Mouse (Mus musculus) cerebellum, adult (tissue): ENCODE data around the gene Hoxa9.
A peak's percentile ranks its signal among the peaks of the same experiment; 100 is the strongest.

Experiments used
- ATAC-seq: cut with Nextera tagmentation; 2 replicates; pipeline ENCODE4 v1.9.2; 2017; ENCODE audit warnings: mild to moderate bottlenecking, moderate library complexity, mixed read lengths; ENCODE audit not compliant: insufficient number of reproducible peaks, low FRiP score, low TSS enrichment

Hoxa9 gene

DNA sequence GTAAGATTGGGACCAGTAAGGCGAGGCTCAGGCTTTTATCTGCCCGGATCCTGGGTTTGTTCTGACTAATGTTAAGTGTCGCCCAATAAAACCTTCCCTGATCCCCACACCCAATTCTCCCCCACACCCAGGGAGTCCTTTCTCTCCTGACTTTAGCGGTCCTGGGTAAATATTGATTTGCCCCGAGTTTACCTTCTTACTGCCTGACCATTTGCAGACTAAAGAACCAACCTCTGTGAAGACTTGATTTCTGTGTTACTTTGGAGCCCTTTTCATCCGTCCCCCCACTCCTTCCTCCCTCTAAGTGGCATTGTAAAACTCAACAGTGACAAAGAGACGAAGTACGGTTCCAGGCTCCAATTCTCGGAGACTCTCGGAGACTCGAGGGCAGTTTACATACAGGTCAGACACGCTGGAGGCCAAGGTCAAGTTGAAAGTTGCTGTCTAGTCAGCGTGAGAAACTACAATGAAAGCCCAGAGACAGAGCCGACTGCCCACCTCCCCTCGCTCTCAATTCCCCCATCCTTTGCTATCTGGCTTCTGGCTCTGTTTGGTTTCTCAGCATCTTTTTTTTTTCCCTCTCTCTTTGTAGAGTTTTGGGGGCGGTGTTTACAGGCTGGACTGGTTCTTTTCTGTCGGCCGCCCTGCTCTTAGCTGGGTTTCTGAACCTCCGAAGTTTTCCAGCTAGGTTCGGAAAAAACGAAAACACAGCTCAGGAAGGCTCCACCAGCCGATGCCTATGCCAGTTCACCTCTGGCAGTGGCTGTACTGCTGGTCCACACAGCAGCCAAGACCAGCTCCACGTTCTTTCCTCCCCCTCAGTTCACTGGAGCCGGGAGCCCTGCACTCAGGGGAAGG is 31.8 kb upstream of the Hoxa9 start:
- no peak for ATAC-seq

DNA sequence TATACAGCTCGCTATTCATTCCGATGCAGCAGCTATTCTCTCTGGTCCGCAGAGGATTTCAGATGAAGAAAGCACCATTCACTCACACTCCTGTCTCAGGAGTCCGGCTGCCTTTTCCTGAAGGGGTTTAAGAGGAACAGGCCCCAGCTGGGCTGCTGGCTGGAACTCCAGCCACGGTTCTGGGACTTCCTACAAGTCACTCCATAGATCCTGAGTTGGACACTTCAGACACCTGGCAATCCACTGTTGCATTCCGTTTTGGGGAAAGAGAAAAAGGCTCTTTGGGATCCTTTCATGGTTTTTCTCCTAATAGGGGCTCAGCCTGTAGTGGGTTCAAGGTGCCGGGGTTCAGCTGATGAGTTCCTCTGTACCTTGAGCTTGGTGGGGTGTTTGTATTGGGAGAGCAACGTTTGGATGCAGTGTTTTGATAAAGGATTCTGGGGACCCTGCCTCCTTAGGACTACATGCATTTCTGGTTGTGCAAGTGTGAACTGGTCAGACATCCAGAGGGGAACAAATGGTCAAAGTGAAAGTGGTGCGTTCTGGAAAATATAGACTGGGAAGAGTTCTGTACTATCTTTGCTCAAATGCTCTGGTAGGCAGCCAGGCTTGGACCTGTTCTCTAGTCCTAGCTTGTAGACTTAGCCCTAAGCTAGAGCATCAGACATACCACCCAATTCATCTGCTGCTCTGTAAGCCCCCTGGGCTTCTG is 31.0 kb upstream of the Hoxa9 start:
- no peak for ATAC-seq

DNA sequence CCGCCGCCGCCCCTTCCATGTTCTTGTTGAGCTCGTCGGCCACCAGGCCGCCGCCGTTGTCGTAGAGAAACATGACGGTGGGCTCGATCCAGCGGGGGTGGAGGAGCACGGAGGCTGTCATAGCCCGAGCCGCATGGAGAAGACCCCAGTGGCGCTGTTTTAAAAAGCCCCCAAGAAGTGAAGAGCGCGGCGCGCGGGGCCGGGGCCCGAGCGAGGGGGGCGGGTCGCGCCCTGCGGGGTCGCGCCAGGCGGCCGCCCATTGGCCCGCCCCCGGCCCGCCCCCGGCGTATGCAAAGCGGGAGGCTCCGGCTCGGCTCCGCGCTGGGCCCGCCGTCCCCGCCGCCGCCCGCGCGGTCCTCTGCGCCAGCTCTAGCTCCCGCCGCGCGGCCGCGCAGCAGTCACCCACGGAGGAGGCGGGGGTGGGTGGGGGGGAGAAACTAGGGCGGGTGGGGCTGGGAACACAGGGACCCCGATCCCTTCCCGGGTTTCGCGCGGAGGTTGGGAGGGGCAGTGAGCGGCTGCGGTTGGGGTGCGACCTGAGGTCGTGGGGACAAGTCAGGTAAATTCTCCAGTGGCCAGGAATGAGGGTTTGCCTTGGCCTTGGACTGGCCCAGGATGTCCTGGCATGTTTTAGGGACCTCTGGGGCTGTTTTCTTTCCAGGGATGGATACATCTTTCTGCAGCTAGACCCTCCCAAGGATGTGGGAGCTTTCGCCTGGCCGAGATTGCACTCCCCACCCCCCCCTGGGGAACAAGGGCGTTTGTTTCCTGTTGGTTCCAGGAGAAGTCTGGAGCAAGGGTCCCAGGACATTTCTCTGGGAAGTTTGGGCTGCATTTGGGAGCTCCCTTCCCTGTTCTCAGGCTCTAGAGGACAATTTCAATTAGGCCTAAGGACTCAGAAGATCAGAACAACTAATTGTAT is 30.0 kb upstream of the Hoxa9 start, which contains the start of gene Hoxa13:
Gene Hoxa13, minus strand, starts transcription at position 227 of the 922 bp plus-strand sequence.
- no peak for ATAC-seq

DNA sequence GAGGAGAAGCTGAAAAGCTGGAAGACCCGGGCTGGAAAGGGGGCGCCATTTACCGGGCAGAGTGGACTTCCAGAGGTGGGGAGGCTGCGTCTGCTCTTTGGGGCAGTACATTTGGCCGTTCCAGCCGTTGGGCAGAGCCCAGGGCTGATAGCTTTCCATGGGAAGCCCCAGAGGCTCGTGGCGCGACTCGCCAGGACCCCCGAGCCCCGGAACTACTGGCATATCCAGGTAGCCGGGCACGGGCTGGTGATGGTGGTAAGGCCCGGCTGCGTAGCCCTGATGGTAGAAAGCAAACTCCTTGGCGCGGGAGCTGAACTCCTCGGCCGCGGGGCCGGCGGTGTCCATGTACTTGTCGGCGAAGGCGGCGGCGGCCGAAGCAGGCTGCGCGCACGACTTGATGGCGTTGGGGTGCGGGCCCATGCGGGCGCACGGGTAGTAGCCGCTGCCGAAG is 28.9 kb upstream of the Hoxa9 start:
- peak; percentile 15; the same call in 1 of the 2 replicates for ATAC-seq

DNA sequence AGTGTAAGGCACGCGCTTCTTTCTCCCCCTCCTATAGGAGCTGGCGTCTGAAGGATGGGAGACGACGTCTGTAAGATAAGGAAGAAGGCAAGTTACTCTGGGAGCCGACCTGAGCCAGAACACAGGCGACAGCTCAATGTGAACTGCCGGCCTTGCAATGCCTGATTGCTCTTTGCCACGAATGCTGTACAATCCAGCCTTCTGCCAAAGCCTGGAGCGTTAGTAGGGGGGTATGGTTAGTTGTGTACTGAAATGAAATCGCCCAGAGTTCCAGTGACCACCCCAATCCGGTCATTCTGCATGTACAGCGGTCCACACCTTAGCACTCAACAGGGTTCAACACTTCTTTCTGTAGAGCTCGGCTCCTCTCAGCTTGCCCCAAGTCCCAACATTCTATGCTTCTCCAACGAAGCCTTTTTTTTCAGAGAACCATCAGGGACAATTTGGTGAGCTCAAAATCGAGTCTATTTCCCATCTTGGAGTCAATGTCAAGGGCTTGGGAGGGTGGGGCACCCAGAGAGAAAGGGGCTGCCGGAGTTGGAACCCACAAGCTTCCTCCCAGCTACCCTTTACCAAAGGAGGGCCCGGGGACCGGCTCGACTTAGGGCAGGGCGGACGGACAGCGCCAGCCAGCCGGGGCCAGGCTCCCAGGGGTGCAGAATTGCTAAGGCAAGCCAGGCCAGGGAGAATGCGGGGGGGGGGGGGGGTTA is 28.3 kb upstream of the Hoxa9 start:
- no peak for ATAC-seq

DNA sequence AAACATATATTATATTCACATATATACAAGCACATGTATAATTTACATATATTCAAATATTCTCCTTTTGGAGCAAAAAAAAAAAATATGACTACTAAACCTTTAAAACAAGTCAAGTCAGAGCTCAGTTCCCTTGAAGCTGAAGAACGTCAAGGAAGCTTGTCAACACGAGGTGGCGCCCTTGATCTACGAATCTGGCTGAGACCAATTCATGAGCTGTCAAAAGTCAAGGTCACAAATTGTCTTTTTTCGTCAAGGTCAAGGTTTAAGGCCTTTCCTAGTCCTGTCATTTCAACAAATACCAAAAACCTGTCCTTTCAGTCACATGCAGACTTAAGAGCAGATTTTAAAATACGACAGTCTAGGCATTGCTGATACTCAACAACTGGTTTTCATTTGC is 26.1 kb upstream of the Hoxa9 start:
- no peak for ATAC-seq

DNA sequence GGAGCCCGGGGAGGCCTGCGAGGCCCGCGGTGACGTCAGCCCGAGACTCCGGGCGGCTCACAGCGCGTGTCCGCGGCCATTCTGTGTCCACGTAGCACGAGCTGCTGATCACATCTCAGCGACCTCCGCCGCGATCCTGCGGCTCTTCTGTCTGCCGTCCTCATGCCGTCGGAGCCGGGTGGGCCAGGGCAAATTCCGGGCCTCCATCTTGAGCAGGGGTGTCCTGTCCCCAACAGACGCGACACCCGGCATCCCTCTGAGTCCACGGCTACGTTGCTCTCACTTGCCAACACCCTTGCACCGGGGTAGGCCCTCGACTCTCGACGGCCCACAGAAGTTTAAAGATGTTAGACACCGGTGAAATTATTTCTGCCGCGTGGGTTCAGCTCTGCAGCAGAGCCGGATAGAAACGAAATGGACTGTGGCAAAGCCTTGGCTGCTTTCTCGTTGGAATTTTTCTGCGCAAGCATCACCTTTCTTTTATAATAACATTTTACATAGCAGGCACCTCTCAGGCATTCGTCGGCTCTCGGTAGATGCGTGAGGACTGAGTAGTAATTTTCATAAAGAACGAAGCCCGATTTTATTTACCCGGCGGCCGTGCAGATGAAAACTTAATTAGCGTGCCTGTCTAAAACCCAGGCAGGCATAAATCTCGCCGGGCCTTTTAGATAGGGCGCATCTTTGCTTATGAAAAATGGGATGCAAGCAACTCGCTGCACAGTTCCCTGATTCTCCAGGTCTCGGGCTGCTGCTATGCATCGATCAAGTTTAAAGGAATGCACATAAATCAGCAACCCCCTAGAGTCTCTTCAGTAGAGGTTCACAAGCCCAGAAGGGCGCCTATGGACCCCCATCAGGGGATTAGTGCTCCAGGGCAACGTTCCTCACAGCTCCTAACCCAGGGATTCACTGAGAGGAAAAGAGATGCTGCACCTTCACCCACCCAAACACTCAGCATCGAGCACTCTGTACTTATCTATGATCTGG is 22.9 kb upstream of the Hoxa9 start:
- ATAC-seq, result no peak

DNA sequence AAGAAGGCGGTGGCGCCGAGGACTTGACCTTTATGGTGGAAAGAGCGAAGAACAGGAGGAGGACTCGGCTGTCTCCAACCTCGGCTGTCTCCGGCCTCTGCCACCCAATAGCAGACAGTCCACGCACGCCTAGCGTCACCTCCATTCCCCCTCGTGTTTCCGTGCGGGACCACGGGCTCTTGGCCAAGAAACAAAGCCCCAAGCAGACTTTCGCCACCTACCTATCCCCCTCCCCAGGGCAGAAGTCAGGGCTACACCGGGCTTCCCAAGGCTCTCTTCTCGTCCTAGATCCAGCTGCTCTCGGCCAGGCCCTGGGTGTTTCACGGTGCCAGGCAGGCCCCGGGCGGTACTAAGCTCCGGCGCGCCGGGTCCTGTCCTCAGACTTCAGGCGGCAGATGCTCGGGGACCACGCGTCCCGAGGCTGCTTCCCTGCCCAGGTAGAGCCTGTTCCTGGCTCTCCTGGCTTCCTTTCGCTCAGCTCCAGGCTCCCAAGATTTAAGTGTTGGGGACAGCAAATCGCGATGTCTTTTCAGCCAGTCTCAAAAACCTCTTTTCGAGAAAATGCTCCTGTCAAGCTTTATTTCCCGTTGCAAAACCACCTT is 22.0 kb upstream of the Hoxa9 start:
- ATAC-seq, result no peak

DNA sequence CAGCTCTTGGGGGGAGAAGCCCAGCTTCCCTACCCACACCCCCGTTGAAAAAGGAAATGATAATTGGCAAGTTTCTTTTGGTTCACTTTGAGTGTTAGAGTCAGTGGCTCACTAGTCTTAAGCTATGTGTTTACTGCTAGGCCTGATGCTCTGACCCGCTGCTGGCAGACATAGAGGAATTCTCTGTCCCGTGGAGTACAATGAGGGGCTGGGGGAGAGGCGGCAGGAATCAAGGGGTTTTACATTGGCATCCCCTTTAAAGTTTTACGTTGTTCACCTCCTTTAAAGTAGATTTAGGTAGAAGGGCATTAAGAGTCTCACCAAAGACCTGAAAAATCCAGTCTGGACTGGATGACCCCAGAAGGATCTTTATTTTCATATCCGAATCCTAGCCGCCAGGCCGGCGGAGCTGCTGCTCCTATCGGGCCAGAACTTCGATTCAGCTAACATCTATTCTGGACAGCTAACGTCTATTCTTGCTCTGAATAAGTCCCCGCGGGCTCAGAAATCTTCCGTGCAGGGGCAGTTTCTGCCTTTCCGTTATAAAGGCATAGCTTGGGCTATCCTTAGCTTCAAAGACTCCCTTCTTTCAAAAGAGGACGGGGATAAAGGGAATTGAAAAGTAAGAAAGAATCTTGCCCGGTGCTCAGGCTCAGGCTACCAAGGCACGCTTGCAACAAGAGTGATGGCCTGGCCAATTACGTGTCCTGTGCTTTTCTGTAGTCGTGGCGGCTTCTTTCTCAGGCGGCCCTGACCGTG is 21.3 kb upstream of the Hoxa9 start:
- no peak for ATAC-seq

DNA sequence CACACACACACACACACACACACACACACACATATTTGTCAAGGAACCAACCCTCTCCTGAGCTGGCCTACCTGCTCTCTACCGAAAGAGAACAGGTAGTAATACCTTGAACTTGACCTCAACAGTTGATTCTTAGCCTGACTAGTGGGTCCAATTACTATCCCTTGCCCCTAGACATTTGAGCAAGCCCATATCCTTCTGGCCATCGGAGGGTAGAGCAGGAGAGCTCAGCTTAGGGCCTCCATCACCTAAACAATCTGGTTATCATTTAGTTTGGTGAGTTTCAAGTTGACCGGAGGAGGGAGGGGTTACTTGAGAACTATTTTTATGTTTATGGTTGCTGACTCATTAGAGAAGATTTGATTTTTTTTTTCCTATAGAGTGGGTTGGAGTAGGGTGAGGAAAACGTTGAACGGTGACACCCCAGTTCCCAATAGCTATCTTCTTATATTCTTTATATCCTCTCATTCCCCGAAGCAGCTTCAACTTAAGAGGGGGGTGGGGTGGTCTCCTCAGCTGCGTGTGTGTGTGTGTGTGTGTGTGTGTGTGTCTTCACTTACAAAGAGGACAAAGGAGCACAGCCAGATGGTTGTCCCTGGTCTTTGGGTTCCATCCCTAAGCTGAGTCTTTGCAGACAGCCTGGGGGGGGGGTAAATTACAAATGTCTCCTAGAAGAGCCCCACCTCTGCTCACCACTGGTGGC is 20.4 kb upstream of the Hoxa9 start:
- ATAC-seq, result no peak

DNA sequence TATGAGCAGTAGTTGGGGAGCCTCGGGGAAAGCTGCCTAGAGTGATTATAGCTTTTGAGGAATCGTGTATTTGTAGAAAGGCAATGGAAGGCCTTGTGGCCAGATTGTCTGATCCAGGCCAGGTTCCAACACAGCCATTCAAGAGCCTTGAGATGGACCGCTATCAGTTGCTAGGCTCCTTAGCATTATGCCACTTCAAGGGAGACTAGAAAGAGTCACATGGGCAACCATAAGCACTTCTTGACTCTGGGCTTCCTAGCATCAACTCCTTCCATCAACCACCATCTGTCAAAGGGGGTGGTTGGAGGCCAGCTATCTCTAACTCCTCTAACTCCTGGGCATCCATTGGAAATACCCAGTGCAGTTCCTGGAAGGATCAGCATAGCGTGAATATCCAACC is 18.9 kb upstream of the Hoxa9 start:
- ATAC-seq, result no peak

DNA sequence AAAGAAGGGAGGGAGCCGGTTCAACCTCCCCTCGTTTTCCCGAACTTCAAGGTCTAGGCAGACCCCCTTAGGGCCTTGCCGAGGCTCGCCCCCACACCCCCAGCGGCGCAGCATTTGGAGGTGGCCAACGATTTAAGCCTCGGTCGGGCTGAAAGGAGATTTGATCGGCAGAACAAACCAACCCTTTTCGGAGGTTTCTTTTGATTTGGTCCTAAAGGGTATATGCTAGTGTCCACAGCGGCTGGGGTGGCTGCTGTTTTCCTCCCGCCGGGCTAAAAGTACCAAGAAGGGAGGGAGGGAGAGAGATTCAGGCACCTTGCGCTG is 18.5 kb upstream of the Hoxa9 start:
- no peak for ATAC-seq

DNA sequence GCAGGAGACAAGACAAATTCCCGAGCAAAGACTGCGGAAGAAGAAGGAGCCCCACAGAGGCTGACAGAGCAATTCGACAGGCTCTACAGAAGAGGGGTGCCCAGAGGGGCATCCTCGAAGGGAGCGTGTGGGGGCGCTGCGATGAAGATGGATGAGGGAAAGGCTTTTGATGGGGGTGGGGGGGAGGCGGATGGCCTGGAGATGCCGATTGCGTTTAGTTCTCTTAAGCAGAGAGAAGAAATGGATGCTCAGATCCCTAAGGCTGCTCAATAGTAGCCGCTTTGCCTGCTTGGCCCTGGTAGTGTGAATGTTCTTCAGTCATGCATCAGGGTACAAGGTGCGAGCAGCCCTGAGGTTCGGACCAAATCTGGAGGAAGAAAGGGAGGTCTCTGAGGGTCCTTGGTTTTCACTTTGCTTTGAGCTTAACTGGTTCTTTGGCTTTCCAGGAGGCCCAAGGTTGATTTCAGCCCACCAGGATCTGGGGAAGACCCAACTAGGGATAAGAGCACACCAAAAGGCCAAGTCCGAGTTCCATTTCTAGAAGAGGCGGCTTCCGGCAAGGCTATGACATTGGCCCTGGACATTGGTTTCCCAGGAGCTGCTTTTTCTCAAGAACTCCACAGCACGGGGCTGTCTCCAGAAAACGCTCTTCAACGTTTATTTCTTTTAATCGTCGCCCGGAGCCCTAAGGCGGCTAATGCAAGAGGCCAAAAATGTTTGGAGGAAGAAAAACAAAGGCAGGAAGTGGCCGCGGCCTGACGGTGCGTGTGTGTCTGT is 17.9 kb upstream of the Hoxa9 start:
- no peak for ATAC-seq

DNA sequence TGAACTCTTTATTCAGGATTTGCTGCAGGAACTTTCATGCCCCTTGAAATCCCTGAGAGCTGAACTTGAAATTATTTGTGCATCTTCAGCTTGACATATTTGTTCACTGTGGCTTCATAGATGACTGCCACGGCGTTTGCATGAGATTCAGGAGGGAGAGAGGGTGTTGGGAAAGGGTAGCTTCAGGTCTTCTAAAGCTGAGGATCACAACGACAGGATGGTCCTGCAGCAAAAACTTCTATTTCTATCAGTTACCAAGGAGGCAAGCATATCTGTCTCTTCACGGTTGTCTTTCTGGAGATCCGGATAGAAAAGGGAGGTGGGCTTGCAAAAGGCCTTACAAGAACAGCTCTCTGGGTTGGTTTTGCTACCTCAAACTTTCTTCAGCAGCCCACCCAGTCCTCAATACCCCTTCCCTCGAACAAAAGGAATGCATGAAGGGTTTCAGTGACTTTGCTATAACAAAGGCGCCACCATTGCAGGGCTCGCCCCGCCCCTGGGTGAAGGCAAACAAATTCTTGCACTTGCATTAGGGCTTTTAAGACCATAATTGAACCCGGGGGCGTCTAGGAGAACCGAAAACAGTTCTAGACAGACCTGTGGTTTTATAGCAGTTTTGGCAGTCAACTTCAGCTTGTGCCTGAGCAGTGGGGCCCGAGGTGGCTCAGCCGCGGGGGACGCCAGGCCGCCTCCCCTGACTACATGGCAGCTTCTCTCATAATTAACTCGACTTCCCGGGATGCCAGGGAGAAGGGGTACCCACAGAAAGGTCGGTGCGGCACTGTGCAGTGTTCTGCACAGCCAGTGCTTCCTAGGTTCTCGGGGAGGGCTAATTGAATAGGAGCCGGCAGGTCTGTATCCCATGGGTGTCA is 17.1 kb upstream of the Hoxa9 start:
- ATAC-seq, result no peak

DNA sequence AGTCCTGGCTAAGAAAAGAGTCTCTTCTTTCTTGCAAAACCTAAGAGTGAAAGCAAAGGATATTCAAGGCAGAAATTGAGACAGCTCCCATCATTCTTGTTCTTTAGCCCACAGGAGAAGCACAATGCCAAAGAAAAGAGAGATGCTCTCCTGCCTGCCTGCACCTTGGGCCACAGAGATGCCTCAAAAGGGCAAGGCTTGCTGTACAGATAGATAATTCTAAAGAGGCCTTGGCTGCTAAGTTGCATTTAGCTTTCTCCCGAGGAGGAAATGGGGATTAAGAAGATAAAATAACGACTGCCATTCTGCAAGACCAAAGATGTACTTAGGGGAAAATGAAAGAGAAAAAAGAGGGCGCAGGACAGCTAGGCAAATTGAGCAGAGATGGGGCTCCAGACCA is 16.0 kb upstream of the Hoxa9 start:
- ATAC-seq, result no peak

DNA sequence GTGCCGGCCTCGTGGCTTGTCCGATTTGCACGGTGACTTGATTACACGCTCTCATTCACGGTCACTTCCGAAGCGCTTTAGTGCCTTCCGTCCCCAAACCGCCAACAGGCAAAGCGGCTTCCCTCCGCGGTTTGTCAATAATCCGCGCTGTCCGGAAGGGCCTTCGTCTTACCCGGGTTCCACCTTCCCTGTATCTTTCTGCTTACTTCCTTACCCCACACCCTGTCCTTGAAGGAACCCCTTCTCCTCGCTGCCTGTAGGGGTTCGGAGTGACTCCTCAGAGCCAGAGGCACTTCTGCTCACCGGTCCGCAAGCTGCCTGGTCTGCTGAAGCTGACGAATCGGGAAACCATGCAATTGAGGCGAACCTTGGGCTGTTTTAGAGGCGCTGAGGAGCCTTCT is 15.5 kb upstream of the Hoxa9 start:
- no peak for ATAC-seq
